Mouse (Mus musculus): Measurements from ENCODE around the gene Parp14. TPM values are rescaled to one million over a fixed set of nuclear protein-coding genes. Genes with fewer than 3 reads are reported as not detected.
A peak's percentile ranks its signal among the peaks of the same experiment; 100 is the strongest.
"Not testable (repeated sequence)": the region's sequence is repeated elsewhere in the genome, so short reads cannot be mapped to it uniquely, and the experiment has no call there.

The Parp14 gene
- total RNA-seq (2021) = 1 to 10 TPM; 1.0 to 1.4 TPM

DNA sequence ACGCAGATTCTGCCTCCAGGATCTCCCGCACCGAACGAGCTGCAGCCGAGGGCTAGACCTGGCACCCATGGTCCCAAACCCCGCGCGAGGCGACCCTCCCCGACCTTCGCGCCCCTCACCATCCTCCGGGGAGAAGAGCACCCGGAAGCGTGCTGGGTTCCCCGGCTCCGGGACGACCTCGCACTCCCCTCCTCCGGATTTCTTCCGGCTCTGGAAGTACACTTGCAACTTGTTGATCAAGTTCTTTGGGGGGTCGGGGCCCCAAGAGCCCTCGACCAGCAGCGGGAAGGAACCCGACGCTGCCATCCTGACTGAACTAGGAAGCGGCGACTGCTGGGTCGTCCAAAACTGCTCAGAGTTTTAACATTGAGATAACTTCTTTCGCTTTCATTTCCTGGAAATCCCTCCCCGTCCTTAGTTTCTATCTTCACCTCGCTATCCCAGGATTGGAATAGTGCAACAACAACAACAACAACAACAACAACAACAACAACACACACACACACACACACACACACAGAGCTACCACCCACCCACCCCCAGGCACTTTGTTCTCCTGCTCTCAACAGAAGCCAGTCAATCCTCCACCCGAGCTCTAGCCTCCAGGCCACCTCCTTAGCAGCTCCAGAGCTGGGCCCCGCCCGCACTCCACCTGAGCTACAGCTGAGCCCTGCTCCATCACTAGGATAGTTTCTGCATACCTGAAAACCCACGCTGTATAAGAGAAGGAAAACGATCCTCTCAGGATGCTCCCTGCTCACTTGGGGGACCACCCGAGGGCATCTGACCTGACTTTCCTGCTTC, at the start of gene Parp14:
Parp14 (minus strand) TSS at position 497 of the 804 bp plus-strand sequence.
- DNase-seq (ENCODE audit: low spot score in 2 of 2) = peak in 1 of 2 experiments; percentile 18
- intact Hi-C loops (cut with DNase I) = loop anchor here (2.0 kb wide), 1 partner anchor 68 kb away; the partner anchor contains the start of genes Dtx3l and Parp9

DNA sequence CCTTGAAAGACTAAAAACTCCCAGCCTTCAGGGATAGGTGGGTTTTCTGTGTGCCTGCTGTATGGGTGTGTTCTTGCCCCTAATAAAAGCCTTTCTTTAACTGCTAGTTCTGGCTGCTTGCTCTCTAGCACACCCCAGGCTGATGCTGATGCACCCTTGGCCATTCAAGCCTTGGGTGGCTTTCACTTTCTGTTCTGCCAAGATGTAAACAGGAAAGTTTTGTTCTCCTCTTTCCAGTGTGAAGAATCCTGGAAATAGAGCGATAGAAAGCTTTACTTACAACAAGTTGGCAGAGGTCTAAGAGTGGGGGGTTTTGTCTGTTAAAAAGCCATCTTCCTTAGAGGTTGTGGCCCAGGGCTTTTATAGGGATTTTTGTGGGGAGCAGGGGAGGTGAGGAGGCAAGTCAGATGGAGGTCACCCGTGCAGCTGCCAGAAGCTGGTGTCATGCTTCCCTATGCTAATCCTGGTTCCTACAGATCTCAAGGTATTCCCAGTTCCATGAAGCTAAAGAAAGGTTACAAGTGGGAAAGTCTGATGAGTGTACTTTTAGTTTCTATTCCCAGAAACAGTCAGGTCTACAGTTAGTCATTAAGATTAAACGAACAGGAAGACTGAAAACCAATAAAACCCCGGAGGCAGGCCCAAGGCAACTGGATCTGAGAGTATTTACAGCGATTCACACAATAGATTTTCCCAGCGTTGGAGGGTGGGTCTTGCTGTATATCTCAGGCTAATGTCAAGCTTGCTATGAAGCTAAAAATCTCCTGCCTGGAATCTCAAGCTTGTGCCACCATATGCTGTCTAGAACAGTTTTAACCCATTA, 47.6 kb upstream of the Parp14 start:
- intact Hi-C loops (cut with DNase I) = no loop called here
- no peak for DNase-seq (ENCODE audit: low spot score in 2 of 2)

DNA sequence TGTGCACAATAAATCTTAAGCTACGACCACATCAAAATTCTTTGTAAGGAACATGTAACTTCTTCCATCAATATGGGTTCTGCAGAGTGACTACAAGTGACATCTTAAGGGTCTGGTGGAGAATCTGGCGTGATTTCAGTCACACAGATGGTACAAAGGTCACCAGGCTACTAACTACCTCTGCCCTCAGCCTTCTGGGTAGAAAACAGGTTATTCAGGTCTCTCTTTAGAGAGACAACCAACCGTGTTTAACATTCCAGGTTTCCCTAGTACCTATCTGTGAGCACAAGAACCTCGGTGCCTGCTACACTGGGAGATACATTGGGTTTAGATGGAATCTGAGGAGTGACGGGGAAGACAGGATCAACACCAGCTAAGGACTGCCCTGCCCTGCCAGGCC, 43.0 kb upstream of the Parp14 start:
- intact Hi-C loops (cut with DNase I) = no loop called here
- no peak for DNase-seq (ENCODE audit: low spot score in 2 of 2)

DNA sequence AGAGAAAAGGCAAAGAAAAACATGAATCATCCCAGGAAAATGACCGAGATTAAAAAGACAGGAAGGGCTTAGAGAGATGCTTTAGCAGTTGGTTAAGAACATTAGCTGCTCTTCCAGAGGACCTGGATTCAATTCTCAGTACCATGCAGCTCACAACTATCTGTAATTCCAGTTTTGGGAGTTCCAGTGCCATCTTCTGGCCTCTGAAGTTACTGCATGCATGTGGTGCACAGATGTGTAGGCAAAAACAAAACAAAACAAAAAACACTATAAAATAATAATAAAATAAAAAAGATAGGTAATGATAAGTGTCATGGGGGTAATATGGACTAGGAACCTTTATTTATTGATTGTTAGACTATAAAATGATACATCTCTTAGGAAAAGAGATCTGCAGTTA, 42.2 kb upstream of the Parp14 start:
- intact Hi-C loops (cut with DNase I) = no loop called here
- no peak for DNase-seq (ENCODE audit: low spot score in 2 of 2)

DNA sequence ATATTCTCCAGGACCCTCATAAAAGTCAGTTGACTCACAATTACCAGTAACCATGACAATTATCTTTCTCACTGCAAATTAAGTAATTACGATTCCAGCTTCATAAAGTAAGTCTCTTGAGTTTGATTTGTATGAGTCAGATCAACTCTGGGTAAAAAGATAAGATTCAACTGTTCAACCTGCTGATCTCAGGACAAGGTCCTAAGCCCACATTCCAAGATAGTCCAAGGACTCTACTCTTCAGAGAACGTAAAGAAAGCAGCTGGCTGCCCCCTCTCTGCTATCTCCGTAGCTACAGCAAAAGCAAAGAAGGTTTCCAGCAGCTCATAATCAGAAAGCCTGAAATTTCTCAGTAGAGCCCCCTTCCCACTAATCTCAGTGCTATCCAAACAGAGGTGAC, 40.1 kb upstream of the Parp14 start:
- intact Hi-C loops (cut with DNase I) = no loop called here
- DNase-seq (ENCODE audit: low spot score in 2 of 2) = no peak

DNA sequence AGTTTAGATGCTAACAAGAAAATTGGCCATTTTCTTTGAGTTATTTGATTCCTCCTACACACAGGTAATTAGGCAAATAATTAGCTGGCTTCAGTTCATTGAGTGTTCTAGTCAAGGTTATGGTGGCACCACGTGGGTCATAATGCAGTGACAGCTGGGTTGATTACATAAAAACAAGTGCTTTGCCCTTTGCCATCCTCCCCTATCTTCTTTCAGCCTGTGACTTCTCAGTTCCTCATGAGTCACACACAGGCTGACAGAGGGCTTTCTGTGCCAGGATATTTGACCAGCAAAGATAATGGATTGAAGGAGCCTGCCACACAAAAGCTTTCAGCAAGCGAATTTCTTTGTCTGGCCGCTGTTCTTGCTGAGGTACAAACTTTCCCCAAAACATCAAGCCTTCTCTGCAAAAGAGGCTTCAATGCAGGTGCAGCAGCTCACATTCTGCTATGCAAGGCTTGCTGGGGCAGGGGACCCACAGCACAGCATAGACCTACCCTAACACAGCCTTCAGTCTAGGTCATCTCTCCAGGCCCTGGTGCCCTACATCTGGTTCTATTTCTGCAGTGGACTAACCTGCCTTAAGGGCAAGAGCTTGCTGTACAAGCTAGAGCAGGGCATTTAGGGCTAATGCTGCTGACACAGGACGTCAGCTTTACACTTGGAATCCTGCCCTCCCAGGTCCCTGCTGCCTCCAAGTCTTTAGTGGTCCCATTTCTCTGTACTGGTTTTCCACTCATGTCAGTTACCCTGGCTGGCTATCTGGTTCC, 36.3 kb upstream of the Parp14 start:
- DNase-seq (ENCODE audit: low spot score in 2 of 2) = no peak
- intact Hi-C loops (cut with DNase I) = no loop called here

DNA sequence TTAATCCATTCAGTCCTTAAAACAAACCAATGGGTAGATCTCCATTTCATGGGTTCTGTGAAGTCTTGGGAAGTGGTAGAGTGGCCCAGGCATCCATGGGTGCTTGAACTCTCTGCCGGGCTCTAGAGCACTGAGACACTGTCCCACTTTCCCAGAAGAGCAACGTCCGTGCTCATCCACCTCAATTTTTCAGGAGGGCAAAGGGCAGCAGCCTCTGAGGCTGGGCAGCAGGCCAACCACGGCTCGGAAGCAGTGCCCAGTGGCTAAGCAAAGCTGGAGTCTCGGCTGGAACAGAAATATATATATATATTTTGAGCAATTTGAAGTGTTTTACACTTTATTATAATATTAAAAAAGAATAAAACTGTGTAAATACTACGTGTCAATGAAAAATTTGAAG, 35.5 kb upstream of the Parp14 start:
- intact Hi-C loops (cut with DNase I) = no loop called here
- no peak for DNase-seq (ENCODE audit: low spot score in 2 of 2)

DNA sequence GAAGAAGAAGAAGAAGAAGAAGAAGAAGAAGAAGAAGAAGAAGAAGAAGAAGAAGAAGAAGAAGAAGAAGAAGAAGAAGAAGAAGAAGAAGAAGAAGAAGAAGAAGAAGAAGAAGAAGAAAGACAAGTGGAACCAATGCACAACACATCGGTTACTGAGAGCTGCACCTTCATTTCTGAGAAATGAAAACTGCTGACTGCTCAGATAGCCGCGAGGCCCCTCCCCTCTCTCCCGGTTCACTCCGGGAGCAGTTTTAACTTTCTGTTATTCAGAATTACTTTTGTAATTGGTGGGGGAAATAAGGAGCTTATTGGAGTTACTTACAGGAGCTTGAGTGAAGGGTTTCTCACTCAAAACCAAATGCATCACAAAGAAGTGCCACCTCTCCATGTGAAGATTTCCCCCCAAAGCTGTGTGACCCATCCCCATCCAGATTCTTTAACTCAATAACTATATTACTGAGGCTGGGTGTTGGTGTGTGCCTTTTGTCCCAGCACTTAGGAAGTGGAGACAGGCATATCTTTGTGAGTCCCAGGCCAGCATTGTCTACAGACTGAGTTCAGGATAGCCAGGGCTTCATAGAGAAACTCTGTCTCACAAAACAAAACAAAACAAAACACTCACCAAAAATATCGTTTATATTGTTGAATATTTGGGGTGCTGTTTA, 34.6 kb upstream of the Parp14 start:
- no peak for DNase-seq (ENCODE audit: low spot score in 2 of 2)
- intact Hi-C loops (cut with DNase I) = no loop called here

DNA sequence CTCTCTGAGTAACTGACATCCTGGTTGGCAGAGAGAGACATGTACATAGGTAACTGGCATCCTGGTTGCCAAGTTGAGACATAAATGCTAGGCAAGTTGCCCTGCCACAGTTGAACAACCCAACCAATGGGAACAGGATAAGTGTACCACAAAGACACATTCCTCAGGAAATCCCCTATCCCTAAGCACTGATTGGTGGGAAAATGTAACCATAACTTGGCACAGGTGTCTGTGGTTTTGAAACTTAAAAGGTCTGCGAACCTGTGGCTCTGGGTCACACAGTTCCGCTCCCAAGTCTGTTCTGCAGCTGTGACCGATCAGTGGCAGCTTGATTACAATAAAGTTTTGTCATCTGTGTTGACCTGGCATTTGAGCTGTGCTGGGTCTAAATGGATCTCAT, 34.0 kb upstream of the Parp14 start:
- intact Hi-C loops (cut with DNase I) = no loop called here
- no peak for DNase-seq (ENCODE audit: low spot score in 2 of 2)

DNA sequence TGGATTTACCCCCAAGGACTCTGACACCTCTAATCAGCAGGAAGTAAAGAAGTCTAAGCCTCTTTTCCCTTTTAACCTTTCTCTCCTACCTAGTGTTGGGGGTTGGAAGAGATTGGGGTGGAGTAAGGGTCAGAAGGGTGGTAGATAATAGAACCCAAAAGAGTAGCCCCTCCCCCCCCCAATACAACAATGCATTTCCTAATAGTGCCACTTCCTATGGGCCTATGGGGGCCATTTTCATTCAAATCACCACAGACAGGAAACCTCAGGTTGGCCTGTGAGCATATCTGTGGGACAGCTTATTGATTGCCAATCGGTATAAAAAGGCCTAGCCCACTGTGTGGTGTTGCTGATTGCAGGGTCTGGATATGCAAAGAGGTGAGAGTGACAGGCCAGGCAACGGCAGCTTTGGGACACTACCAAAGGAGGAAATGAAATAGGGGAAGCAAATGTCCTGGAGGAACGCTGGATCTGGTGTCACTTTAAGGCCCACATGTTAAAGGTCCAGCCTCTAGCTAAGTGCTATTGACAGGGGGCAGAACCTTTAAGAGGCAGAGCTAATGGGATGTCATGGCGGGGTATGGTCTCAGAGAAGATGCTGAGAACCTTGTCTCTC, 32.9 kb upstream of the Parp14 start:
- intact Hi-C loops (cut with DNase I) = no loop called here

DNA sequence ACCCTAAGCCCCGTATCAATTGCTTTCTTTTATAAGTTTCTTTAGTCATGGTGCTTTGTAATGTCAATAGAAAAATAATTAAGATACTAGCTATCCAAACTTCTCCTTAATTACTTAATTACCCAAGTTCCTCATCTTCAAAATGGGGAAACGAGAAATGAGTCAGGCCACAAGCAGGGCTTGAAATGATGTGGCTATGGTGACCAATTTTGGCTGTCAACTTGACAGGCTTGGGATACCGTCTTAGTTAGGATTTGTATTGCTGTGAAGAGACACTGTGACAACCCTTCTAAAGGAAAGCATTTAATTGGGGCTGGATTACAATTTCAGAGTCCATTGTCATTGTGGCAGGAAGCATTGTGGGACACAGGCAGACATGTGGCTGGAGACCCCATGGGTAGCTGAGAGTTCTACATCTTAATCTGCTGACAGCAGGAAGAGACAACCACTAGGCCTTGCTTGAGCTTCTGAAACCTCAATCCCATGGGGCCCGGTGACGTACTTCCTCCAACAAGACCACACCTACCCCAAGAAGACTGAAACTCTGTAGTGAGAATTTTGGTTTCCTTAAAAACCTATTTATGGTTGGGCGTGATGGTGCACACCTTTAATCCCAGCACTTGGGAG, 31.8 kb upstream of the Parp14 start:
- DNase-seq (ENCODE audit: low spot score in 2 of 2) = no peak

More for the DNA sequence above, 32.9 kb upstream of the Parp14 start:
- DNase-seq (ENCODE audit: low spot score in 2 of 2) = no peak

DNA sequence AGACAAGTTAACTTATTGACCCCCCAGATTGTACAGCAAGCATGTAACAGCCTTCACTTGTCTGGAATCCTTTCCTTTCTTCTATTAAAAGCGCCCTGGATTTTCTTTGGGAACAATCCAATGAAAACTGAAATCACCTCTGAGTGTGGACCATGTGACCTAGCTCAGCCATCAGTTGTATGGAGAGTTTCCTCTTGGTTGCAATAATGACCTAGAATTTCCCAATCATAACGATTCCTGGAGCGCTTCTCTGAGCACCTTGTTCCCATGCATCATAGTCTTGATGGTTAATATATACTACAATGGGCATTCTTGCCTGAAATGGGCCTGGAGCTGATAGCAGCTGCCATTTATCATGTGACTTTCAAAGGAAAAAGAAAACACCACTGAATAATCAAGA, 29.2 kb upstream of the Parp14 start:
- no peak for DNase-seq (ENCODE audit: low spot score in 2 of 2)
- intact Hi-C loops (cut with DNase I) = no loop called here

More for the DNA sequence above, 31.8 kb upstream of the Parp14 start:
- intact Hi-C loops (cut with DNase I) = no loop called here

DNA sequence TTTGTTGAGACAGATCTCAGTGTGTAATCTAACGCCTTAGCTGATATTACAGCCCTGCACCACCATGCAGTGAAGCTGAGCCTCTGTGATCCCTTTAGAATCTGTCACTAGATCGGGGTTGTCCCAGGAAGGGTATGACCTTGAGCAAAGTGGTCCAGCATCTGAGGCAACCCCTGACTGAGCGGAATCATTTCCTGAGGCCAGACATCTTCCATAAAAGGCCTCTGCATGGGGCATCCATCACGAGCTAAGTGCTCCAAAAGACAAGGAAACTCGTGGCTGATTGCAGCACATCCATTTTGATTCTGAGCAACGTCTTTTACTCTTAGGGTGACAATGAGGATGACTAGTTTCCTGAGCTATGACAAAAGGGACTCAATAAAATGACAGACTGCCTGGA, 23.7 kb upstream of the Parp14 start:
- no peak for DNase-seq (ENCODE audit: low spot score in 2 of 2)
- intact Hi-C loops (cut with DNase I) = no loop called here

DNA sequence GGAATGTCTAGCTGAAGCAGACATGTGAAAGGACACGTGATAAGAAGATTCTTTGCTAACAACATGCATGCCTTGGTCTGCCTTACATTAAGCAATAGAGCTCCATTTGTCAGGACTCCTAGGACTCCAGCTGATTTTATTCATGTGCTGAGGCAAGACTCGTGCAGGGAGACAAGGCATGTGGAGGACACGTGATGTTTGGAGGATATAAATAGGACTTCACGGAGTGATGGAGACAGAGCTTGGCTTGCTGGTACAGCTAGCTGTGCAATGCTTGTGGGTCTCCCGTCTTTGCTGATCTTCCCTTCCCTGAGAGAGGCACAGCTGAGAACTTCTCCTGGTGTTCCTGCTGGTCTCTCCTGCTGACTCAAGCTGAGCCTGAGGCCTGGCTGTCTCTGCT, 20.3 kb upstream of the Parp14 start:
- intact Hi-C loops (cut with DNase I); DNase-seq (ENCODE audit: low spot score in 2 of 2): not testable (repeated sequence)

DNA sequence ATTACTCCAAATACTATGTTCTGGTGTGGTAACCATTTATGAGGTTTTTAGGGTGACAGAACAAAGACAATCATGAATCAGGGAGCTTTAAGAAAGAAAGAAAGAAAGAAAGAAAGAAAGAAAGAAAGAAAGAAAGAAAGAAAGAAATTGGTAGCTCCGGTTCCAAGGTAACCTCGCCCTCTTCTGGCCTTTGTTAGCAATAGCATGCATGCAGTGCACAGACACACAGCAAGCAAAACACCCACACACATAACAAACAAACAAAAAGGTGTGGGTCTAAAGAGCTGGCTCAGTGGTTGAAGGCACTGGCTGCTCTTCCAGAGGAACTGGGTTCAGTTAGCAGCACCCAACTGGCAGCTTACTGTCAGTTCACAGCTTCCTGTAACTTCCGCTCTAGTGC, 19.3 kb upstream of the Parp14 start:
- DNase-seq (ENCODE audit: low spot score in 2 of 2) = no peak
- intact Hi-C loops (cut with DNase I) = no loop called here

DNA sequence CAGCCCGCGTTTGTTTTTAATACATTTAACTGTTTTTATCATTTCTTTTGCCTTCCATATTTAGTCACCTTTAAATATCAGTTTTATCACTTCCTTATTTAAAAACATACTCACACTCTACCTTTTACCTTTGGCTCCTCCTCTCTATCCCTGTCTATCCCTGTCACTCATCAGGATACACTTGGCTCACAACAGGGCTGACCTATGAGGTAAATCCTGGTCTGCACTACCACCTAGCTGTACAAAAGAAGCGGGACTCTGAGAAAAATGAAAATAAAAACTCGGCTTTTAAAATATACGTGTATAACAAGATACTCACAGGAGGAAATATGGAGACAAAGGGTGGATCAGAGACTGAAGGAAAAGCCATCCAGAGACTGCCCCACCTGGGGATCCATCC, 17.6 kb upstream of the Parp14 start:
- no peak for DNase-seq (ENCODE audit: low spot score in 2 of 2)
- intact Hi-C loops (cut with DNase I) = no loop called here

DNA sequence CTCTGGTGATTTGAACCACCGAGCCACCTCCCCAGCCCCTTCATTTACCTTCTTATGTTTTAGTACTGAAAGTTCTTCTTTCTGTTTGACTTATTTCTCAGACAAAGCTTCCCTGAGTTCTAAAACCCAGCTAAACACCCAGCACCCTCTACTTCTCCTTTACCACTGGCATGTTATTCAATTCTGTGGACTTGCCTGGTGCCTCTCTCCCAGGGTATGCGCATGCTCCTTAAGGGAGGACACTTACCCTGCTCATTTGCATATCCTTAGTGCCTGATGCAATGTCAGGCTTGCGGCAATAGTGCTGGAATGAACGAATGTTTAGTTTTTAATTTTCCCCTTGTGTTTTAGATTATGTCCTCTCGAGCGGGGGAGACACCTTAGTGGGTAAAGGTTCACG, 16.8 kb upstream of the Parp14 start:
- intact Hi-C loops (cut with DNase I) = no loop called here

DNA sequence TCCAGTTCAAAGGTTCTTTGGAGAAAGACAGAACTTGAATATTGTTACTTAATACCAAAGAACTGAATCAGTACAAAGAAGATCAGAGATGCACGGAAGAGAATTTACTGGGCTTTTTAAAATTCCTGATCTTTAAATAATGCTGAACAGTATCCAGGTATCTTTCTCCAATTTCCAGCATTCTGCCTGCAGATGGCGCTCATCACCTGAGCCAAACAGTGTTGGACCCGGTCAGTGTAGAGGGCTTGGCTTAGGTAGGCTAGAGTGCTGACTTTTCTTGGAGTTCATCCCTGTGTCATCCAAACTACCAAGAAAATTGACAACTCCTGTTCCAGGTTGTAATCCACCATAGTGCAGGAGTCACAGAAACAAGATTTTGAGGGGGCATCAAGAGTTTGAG, 3.1 kb upstream of the Parp14 start:
- intact Hi-C loops (cut with DNase I) = no loop called here
- peak in 1 of 2 experiments; percentile 13 for DNase-seq (ENCODE audit: low spot score in 2 of 2)

More for the DNA sequence above, 16.8 kb upstream of the Parp14 start:
- no peak for DNase-seq (ENCODE audit: low spot score in 2 of 2)
